Mouse (Mus musculus) MEL (cell line): ENCODE results near the gene Wdr89. TPM values are rescaled to one million over a fixed set of nuclear protein-coding genes. Genes with fewer than 3 reads are reported as not detected.

Experiments
- DNase-seq: peaks from one replicate; pipeline ENCODE4 v3.0.0; 2011; ENCODE audit warnings: low read depth, low spot score
- H3K27ac ChIP-seq: 2 replicates; pipeline ENCODE4 v1.5.1; 2012; ENCODE audit warnings: low read depth, mild to moderate bottlenecking, control low read depth, low read length, moderate library complexity; ENCODE audit not compliant: control insufficient read depth
- H3K27me3 ChIP-seq, 2 experiments: fragments of 150-350 bp in 1 of 2; sonication (generic) in 1 of 2; 2 replicates each; pipeline ENCODE4 v1.6.1; 2012; ENCODE audit warnings: low read length in 2 of 2, mild to moderate bottlenecking in 2 of 2, improper control_type of control experiment in 1 of 2, moderate library complexity in 1 of 2; ENCODE audit not compliant: insufficient read depth in 2 of 2, control insufficient read depth in 1 of 2
- H3K36me3 ChIP-seq, 2 experiments: 2 replicates each; pipeline ENCODE4 v1.6.1; 2012 to 2014; ENCODE audit warnings: low read length in 2 of 2, improper control_type of control experiment in 1 of 2, inconsistent platforms in 1 of 2, mild to moderate bottlenecking in 1 of 2; ENCODE audit not compliant: insufficient read depth in 2 of 2, control insufficient read depth in 1 of 2
- H3K4me1 ChIP-seq, 2 experiments: fragments of 150-350 bp in 1 of 2; sonication (generic) in 1 of 2; 2 replicates each; pipeline ENCODE4 v1.6.1; 2012; ENCODE audit warnings: low read length in 2 of 2, improper control_type of control experiment in 1 of 2, mild to moderate bottlenecking in 1 of 2; ENCODE audit not compliant: insufficient read depth in 2 of 2, control insufficient read depth in 1 of 2
- H3K4me3 ChIP-seq, 2 experiments: fragments of 150-350 bp in 1 of 2; sonication (generic) in 1 of 2; 2 replicates each; pipeline ENCODE4 v1.5.1; 2012; ENCODE audit warnings: low read depth in 2 of 2, low read length in 2 of 2, mild to moderate bottlenecking in 2 of 2, moderate library complexity in 2 of 2, control low read depth in 1 of 2, improper control_type of control experiment in 1 of 2; ENCODE audit not compliant: control insufficient read depth in 1 of 2, insufficient read depth in 1 of 2
- H3K79me2 ChIP-seq: 2 replicates; pipeline ENCODE4 v1.6.1; 2012; ENCODE audit warnings: mild to moderate bottlenecking, low read length, moderate library complexity; ENCODE audit not compliant: control insufficient read depth, poor library complexity, insufficient read depth
- H3K9ac ChIP-seq: 2 replicates; pipeline ENCODE4 v1.6.1; 2012; ENCODE audit warnings: low read depth, mild to moderate bottlenecking, control low read depth, low read length, moderate library complexity; ENCODE audit not compliant: control insufficient read depth, poor library complexity, severe bottlenecking
- H3K9me3 ChIP-seq: fragments of 150-350 bp; sonication (generic); replicated peaks from 2 replicates; pipeline ENCODE4 v1.6.1; 2012; ENCODE audit warnings: mild to moderate bottlenecking, low read length, improper control_type of control experiment, moderate library complexity; ENCODE audit not compliant: insufficient read depth
- BHLHE40 ChIP-seq: IDR thresholded peaks from 2 replicates; pipeline ENCODE4 v1.6.1; 2012; ENCODE audit warnings: low read depth, mild to moderate bottlenecking, inconsistent platforms, low read length, improper control_type of control experiment, borderline replicate concordance
- EP300 ChIP-seq, 2 experiments: IDR thresholded peaks; 2 replicates each; pipeline ENCODE4 v1.6.1; 2011; ENCODE audit warnings: improper control_type of control experiment in 2 of 2, low read length in 2 of 2, low read depth in 1 of 2, mild to moderate bottlenecking in 1 of 2
- ETS1 ChIP-seq: IDR thresholded peaks from 2 replicates; pipeline ENCODE4 v1.6.1; 2012; ENCODE audit warnings: low read depth, mild to moderate bottlenecking, inconsistent platforms, low read length, improper control_type of control experiment, moderate library complexity
- GATA1 ChIP-seq: IDR thresholded peaks from 2 replicates; pipeline ENCODE4 v1.6.1; 2011; ENCODE audit warnings: low read depth, low read length, improper control_type of control experiment
- JUND ChIP-seq: IDR thresholded peaks from 2 replicates; pipeline ENCODE4 v1.6.1; 2011; ENCODE audit warnings: low read depth, mild to moderate bottlenecking, improper control_type of control experiment, low read length
- KAT2A ChIP-seq: conservative IDR thresholded peaks from 2 replicates; pipeline ENCODE4 v1.6.1; 2012; ENCODE audit warnings: low read depth, low read length, improper control_type of control experiment, inconsistent platforms
- MYB ChIP-seq: IDR thresholded peaks from 2 replicates; pipeline ENCODE4 v1.6.1; 2011; ENCODE audit warnings: mild to moderate bottlenecking, low read depth, low read length, improper control_type of control experiment
- POLR2A ChIP-seq, 2 experiments: IDR thresholded peaks; 2 replicates each; pipeline ENCODE4 v1.6.1; 2011 to 2012; ENCODE audit warnings: low read length in 2 of 2, mild to moderate bottlenecking in 2 of 2, control low read depth in 1 of 2, improper control_type of control experiment in 1 of 2, low read depth in 1 of 2, moderate library complexity in 1 of 2; ENCODE audit not compliant: control insufficient read depth in 1 of 2, insufficient read depth in 1 of 2, poor library complexity in 1 of 2
- RCOR1 ChIP-seq: IDR thresholded peaks from 2 replicates; pipeline ENCODE4 v1.6.1; 2012; ENCODE audit warnings: low read depth, mild to moderate bottlenecking, inconsistent platforms, low read length, improper control_type of control experiment
- SMC3 ChIP-seq: IDR thresholded peaks from 2 replicates; pipeline ENCODE4 v1.6.1; 2011; ENCODE audit warnings: low read depth, low read length, improper control_type of control experiment
- TAL1 ChIP-seq: IDR thresholded peaks from 2 replicates; pipeline ENCODE4 v1.6.1; 2012; ENCODE audit warnings: mild to moderate bottlenecking, inconsistent platforms, low read length, moderate library complexity, mixed read lengths
- TBP ChIP-seq: IDR thresholded peaks from 2 replicates; pipeline ENCODE4 v1.8.0; 2011; ENCODE audit warnings: low read depth, low read length, improper control_type of control experiment
- TCF12 ChIP-seq: IDR thresholded peaks from 2 replicates; pipeline ENCODE4 v1.6.1; 2014; ENCODE audit warnings: low read depth, mild to moderate bottlenecking, inconsistent platforms, low read length, improper control_type of control experiment, moderate library complexity
- ZKSCAN1 ChIP-seq: IDR thresholded peaks from 2 replicates; pipeline ENCODE4 v1.6.1; 2012; ENCODE audit warnings: low read depth, mild to moderate bottlenecking, inconsistent platforms, low read length, improper control_type of control experiment, moderate library complexity
- ZMIZ1 ChIP-seq: IDR thresholded peaks from 2 replicates; pipeline ENCODE4 v1.6.1; 2012; ENCODE audit warnings: low read depth, mild to moderate bottlenecking, inconsistent platforms, low read length, improper control_type of control experiment, moderate library complexity
- ZNF384 ChIP-seq: IDR thresholded peaks from 2 replicates; pipeline ENCODE4 v1.6.1; 2012; ENCODE audit warnings: low read depth, mild to moderate bottlenecking, inconsistent platforms, low read length, improper control_type of control experiment
- polyA plus RNA-seq, 2 experiments: library from polyadenylated mRNA; stranded (reverse) in 1 of 2; unstranded in 1 of 2; fragments of >175 nt in 1 of 2; fragments of >200 nt in 1 of 2; gene quantifications; 2 replicates each; pipeline versions ENCODE4 v1.2.1 to v1.2.4; 2012; ENCODE audit warnings: low replicate concordance in 2 of 2, low read depth in 1 of 2; ENCODE audit not compliant: insufficient read length in 2 of 2, insufficient read depth in 1 of 2, missing spikeins in 1 of 2
- total RNA-seq: library from RNA; depleted of rRNA; stranded (reverse); fragments of 300-350 nt; gene quantifications from 2 replicates; pipeline ENCODE4 v1.2.3, GENCODE M21; 2012

The Wdr89 gene
- total and polyA plus RNA-seq, 3 experiments, result 10.2 to 57.8 (median 31.2) TPM

DNA sequence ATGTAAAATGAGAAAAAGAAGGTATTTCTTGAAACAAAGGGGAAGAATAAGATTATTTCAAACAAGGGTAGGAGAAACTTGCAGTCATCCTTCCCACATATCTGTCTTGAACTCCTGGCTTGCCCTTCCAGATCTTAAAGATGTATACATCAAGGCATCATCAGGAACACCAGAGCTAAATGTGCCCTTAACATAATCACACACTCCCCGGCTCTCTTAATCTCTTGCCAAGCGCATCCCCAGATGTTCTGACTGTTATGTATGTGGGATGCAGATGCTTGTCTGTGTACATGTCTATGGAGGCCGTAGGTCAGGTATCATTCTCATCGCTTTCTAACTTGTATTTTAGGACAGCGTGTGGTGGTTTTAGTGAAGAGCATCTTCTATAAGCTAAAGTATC, 46.0 kb downstream of the Wdr89 start:
- H3K27me3 ChIP-seq, result no peaks in the 10 kb centered on the region
- H3K79me2 ChIP-seq, result no peaks in the 10 kb centered on the region
- no peak overlapping the region for H3K9ac ChIP-seq
- H3K4me1 ChIP-seq, result peaks cover 0 to 6% of the 10 kb centered on the region in 2 experiments; a peak in 2 of 4 replicates
- no peak overlapping the region for H3K4me3 ChIP-seq
- H3K27ac ChIP-seq, result no peak overlapping the region
- H3K9me3 ChIP-seq, result no peaks in the 10 kb centered on the region
- H3K36me3 ChIP-seq, result peaks cover 0 to 7% of the 10 kb centered on the region in 2 experiments; a peak in 2 of 4 replicates
- no peak for DNase-seq
- no peak for TF ChIP-seq BHLHE40
- no peak for TF ChIP-seq SMC3
- no peak for TF ChIP-seq TBP
- no peak for TF ChIP-seq TAL1
- TF ChIP-seq KAT2A, result no peak
- no peak for TF ChIP-seq POLR2A (IDR thresholded peaks at IDR 0.05; ENCODE audit: control insufficient read depth in 1 of 2, insufficient read depth in 1 of 2, low read depth in 1 of 2, low read length in 2 of 2, poor library complexity in 1 of 2)
- no peak for TF ChIP-seq ZNF384
- TF ChIP-seq, all 39 proteins: peak for 0

DNA sequence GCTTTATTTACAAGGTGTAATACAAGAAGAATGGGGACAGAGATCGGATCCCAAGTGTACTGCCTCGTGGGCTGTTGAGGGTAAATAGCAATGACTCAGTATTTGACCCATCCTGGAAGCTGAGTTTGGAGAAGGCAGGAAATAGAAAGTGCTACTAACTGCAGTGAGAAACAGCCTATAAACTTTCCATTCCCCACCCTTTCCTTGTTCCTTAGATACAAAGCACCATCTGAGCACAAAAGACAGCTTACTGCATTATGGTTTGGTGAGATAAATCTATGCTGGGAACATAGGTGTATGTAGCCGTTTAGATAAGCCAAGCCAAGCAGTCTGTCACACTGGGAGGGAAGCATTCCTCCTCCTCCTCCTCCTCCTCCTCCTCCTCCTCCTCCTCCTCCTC, 46.5 kb downstream of the Wdr89 start:
- H3K4me3 ChIP-seq, result no peak overlapping the region
- DNase-seq, result peak; percentile 53
- TF ChIP-seq SMC3 (no peak), ETS1 (0 out of 2 replicates have a peak, but pooled peaks have one; percentile 36), JUND (no peak), TAL1 (0 out of 2 replicates have a peak, but pooled peaks have one; percentile 22), MYB (peak; percentile 47; the same call in 1 of the 2 replicates), RCOR1 (peak; percentile 52; the same call in 1 of the 2 replicates), EP300 (IDR thresholded peaks at IDR 0.05; ENCODE audit: low read depth in 1 of 2, low read length in 2 of 2) (peak; percentile 77 to 78), ZMIZ1 (no peak), GATA1 (peak; percentile 67), TCF12 (peak; percentile 75)

DNA sequence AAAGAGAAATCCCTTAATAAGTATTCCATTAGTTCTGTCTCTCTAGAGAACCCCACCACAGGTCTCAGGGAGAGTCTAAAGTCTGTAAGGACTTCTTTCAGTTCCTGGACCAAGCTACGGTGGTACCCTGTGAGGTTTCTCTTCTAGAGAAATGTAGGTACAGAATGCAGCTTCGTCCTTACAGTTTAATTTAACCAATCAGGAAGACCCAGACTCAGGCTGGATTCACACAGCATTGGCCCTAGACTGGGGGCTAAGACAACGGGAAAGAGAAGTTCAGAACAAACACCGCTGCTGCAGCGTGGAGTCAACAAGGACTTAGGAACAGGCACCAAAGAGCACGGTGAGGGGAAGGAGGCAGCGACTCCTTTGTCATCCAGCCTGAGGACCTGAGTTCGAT, 52.5 kb downstream of the Wdr89 start:
- Histone ChIP-seq H3K79me2 (no peaks in the 10 kb centered on the region), H3K4me3 (no peak overlapping the region), H3K4me1 (no peaks in the 10 kb centered on the region), H3K36me3 (no peaks in the 10 kb centered on the region), H3K27ac (no peak overlapping the region), H3K27me3 (no peaks in the 10 kb centered on the region; a peak in 1 of 4 replicates), H3K9ac (no peak overlapping the region), H3K9me3 (no peaks in the 10 kb centered on the region)
- DNase-seq, result no peak
- TF ChIP-seq TCF12, result no peak
- no peak for TF ChIP-seq MYB
- no peak for TF ChIP-seq ZKSCAN1
- no peak for TF ChIP-seq RCOR1
- TF ChIP-seq BHLHE40, result no peak
- no peak for TF ChIP-seq KAT2A
- TF ChIP-seq TAL1, result no peak

More for the DNA sequence above, 46.5 kb downstream of the Wdr89 start:
- Histone ChIP-seq H3K4me1 (peaks cover 0 to 6% of the 10 kb centered on the region in 2 experiments; a peak in 2 of 4 replicates), H3K27me3 (no peaks in the 10 kb centered on the region), H3K9ac (no peak overlapping the region), H3K27ac (no peak overlapping the region; the same call in 1 of the 2 replicates), H3K79me2 (no peaks in the 10 kb centered on the region), H3K36me3 (peaks cover 0 to 7% of the 10 kb centered on the region in 2 experiments; a peak in 2 of 4 replicates), H3K9me3 (no peaks in the 10 kb centered on the region)
